Mouse (Mus musculus) R1 (cell line): ENCODE results near the gene Adgrg3.

Source experiments
- DNase-seq: peaks from one replicate; pipeline ENCODE4 v3.0.0-alpha.2; 2018; ENCODE audit warnings: low read depth, low spot score

Adgrg3 gene

DNA sequence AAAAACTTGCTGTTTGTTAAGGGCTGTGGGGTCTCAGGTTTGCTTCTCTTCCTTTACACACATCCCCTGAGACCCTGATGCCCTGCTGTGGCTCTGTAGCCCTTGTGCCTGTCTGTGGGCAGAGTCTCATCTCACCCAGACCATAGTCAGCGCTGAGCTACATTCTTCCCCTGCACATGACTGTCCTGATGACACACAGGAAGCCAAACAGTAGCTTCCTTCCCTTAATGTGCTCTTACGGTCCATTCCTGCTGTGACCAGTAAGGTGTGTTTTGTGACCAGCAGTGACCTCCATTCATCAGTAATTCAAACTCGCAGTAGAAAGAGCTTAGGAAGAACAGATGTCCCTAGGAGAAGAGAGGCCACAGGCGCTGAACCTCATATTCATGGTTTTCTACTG is 6.9 kb downstream of the Adgrg3 start:
- DNase-seq: no peak

DNA sequence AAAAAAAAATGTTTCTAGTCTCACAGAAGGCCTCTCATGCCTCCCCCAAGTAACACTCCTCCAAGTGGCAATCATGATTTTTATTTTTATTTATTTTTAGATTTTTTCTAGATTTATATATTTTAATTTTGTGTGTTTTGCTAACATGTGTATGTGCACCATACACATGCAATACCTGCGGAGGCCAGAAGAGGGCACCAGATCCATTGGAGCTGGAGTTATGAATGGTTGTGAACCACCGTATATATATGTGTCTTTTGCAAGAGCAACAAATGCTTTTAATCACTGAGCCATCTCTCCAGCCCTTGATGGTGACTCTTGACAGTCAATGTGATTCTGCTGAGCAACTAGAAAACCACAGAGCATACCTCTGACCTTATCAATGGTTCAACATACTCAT is 7.9 kb downstream of the Adgrg3 start:
- DNase-seq: peak; percentile 64

DNA sequence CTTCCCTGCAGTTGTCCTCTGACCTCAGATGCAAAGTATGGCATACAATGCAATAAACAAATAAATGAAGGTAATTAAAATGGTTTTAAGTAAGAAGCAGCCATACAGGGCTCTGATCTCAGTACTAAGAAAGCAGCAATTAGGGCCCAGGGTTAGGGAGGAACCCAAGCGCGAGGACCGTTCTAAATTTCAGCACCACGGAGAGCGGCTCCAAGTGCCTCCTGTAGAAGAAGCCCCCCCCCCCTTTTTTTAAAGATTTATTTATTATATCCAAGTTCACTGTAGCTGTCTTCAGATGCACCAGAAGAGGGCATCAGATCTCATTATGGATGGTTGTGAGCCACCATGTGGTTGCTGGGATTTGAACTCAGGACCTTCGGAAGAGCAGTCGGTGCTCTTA is 10.9 kb downstream of the Adgrg3 start:
- DNase-seq: peak; percentile 43

DNA sequence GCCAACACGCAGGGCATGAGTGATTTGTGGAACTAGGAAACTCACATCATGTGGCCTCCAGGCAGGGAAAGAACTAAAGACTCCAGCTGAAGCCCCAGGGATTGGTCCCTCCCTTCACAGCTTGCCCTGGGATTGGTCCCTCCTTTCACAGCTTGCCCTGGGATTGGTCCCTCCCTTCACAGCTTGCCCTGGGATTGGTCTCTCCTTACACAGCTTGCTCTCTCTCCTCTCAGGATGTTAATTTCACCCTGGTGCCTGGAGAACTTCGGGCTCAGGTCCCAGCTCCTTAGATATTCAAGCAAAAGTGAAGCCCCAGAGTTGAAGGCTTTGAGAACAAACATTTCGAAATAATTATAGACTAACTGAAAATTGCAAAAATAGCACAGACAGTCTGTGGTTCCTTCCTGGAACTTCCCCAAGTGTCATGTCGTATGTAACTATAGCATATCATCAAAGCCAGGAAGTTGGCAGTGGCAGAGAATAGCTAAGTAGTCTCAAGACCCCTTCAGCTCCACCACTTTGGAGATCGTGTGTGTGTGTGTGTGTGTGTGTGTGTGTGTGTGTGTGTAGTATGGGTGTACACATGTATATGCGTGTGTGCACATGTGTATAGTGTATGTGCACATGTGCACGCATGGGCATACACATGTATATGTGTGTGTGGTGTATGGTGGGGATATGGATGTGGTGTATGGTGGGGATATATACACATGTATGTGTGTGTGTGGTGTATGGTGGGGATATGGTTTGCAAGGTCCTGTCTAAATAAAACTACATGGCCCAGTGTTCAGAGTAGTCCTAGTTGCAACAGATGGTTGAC is 19.8 kb downstream of the Adgrg3 start:
- DNase-seq: peak; percentile 42

DNA sequence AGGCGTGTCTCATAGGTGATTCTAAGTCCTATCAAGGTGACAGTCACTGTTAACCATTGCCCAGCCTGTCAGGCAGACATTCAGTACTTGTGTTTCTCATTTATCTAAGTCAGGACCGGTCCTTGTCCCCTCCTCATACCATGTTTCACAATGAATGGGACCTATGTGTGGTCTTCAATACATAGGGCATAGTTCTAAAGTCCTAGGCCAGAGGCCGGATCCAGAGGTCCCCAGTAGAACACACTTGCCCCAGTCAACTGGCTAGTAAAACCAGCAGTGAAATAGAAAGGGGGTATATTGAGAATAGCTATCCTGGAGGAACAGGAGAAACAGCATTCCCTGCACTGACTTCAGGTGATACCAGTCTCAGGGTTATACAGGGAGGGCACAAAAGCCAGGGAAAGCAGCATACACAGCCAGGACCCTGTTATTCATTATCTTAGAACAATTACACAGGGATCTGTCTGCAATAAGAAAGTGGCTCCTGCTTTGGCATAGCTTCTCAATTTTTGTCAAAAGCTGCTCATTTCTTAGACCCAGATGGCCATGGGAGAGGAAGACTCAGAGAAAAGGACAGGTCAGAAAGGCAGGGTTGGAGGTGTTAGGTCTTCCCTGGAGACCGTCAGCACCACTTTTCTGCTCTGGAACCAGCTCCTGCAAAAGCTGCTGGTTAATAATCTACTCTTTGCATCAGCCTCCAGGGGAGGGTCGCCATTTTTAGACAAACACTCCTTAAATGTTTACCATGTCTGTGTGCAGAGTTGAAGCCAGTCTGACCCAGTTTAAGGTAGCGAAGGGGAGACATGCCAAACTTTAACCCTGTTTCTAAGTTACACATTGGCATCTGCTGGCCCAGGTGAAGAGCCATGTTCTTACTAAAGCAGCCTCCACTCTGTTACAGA is 24.6 kb downstream of the Adgrg3 start:
- no peak for DNase-seq

DNA sequence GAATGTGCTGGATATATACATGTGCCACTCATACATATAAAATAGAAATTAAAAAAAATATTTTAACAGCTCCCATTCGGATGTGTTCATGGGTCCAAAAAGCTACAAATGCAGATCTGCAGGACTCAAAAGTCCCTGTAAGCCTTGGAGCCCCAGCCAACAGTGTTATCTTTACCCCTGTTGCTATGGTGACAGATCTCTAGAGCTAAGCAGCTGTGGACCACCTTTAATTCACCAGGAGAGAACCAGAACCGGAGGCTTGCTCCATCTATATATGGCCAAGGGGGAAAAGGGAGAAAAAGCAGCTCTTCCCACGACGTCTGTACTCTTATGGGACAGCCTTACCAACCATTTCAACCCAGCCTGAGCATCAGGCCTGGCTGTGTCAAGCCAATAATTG is 27.3 kb downstream of the Adgrg3 start:
- DNase-seq: no peak

DNA sequence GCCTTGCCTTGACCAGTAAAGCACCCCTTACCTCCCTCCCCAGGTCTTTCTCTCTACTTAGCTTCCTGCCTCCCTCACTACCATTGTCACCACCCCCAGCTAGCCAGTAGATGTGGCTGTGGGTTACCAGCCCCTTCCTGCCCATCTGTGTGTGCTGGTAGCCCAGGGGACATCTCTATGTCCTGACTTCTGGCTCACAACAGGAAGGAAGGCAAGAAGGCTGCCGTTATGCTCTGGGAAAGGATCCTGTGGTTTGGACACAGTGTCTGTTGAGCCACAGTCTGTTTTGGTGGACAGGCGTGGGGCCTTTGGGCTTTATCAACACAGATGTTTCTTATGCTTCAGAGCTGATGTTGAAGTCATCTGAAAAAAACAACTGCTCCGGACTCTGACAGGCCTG is 29.5 kb downstream of the Adgrg3 start:
- no peak for DNase-seq

DNA sequence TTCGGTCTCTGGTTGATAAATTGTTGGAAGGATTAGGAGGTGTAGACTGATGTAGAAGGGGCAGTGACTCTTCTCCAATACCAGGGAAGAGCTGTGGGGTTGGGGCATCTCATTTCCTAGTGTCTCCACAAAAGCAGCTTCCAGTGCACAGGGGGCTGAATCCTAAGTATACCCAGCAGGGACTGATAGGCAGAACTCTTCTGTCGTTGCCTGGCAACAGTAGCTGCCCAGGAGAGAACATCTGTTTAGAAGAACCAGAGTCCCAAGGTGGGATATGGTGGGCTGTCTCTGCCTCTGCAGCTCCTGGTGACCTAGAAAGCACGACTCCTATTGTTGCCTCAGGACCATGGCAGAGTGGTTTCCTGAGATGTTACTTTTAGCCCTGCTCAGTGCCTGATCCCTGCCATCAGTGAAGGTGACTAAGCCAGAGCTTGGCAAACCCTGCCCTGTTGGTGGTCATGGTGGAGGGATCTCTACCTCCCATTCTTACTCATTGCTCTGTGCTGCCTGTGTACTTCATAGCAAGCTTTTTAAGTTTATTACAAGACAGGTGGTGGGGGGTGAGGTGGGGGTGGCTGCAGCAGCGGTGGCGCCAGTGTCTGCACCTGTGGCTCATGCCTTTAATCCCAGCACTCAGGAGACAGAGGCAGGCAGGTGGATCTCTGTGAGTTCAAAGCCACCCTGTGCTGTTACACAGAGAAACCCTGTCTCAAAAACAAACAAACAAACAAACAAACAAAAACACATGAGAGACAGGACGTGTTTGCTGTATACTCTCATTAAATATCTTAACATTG is 30.6 kb downstream of the Adgrg3 start:
- DNase-seq: no peak

DNA sequence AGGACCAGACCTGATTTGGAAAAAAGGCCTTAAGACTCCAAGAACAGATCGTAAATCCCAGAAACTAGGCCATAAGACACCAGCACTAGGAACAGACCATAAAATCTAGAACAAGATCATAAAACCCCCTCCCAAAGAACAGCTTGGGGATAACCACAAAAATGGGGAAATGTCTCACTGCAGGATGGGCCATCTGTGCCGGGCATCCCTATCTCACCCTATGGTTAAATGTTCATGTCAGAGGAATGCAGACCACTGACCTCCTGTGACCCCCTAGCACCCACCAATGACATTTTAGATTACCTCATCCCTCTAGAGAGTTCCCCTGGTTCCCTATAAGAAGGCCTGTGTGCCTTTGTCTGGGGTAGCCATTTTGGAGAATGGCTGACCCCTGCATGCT is 32.1 kb downstream of the Adgrg3 start:
- no peak for DNase-seq

DNA sequence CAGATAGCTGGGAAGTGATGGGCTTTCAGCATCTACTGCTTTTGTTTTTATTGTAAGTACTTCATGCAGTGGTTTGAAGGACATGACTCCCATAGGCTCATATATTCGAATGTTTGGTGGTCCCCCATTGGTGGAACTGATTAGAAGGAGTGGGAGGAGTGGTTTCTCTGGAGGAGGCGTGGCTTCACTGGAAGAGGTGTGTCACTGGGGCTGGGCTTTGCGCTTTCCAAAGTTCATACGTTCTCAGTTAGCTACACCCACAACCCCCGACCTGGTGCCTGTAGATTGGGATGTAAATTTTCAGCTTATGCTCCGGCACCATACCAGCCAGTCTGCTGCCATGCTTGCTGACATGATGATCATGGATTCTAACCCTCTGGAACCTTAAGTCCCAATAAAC is 36.9 kb downstream of the Adgrg3 start:
- DNase-seq: peak; percentile 81

DNA sequence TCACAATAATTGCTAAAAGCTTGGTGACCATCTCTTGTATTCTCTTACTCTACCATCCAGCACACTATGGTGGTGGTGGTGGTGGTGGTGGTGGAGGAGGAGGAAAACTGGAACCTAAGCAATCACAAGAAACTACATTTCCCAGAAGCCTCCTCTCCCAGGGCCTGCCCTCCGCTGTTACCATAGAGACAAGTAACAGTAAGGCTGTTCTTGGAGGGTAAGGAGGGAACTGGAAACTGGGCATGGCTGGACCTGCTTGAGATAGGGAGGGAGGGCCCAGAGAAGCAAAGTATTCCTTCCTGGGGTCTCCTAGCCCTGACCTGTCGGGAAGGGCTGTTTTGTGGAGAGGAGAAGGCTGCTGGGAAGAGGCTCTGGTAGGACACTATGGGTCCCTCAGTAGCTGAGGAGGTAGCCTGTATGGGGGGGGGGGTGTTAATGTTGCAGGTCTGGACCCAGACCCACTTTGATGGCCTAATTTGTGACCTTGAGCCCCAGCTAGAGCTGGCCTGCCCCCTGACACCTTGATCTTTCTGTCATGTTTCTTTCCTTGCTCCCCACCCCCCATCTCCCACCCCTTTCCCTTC is 37.5 kb downstream of the Adgrg3 start, which contains the start of gene Drc7:
Drc7 (plus strand) TSS at position 177 of the 584 bp plus-strand sequence.
- peak; percentile 89 for DNase-seq

DNA sequence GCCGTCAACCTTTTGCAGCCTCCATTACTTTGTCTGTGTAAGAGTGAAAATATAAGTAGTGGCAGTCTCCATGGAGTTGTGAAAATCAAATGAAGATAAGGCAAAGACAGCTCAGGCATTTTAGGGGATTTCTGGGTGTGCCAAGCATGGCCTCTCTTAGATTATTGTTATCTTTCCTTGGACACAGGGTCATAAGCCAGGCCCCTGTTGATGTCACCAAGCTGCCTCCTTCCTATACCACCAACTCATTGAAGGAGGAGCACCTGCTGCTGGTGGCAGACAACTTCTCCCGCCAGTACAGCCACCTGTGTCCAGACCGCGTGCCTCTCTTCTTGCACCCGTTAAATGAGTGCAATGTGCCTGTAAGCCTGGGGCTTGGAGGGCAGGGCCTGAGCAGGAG is 38.9 kb downstream of the Adgrg3 start:
- no peak for DNase-seq

DNA sequence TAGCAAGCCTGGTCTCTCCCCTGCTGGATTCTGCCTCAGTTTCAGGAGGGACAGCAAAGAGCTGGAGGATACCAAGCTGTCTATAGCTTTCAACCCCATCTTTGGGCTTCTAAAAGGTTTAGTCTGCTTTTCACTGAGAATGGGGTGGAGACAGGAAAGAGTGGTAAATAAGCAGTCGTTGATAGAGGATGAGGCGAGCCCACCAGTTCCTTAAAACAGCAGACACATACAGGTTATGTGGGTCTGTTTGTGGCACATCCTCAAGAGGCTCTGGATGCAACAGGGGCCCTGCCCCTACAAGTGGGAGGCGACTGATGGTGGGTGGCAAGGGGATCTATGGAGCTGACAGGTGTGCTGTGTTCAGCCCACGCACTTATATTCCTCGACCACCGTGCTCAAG is 41.2 kb downstream of the Adgrg3 start:
- no peak for DNase-seq

DNA sequence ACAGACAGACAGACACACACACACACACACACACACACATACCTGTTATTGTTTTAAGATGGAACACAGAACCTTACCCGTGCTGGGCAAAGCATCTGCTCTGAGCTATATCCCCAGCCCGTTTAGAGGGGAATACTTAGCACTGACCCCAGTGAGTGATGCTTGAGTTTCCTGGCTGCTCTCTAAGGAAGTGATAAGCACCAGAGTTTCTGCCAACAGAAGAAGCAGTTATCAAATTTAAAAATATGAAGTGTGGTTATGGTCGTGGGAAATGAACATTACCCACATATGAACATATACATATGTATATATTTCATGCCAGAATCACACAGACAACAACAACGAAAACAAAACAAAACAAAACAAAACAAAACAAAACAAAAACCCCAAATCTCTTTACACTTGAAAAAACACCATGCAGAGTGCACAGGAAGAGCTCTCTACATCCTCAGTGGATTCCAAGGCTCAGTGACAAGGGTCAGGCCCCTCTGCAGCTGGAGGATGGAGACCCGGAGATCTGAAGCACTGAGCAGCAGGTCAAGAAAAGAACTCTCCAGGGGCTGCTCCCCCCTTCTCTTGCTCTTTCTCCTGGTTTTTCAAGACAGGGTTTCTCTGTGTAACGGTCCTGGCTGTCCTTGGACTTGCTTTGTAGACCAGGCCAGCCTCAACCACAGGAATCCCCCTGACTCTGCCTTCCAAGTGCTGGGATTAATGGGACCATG is 42.5 kb downstream of the Adgrg3 start:
- no peak for DNase-seq

DNA sequence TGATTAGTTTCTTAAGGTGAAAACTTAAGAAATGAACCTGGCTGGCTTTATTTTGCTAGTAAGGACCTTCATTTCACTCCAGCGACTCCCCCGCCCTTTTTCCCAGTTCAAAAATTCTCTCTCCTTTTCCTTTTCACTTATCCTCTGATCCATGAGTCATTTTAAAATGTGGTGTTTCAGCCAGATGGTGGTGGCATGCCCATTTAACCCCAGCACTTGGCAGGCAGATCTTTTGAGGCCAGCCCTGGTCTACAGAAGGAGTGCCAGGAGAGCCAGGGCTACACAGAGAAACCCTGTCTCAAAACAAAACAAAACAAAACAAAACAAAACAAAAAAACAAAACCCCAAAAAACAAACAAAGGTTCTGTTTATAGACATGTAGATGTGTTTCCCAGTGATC is 47.0 kb downstream of the Adgrg3 start:
- no peak for DNase-seq

DNA sequence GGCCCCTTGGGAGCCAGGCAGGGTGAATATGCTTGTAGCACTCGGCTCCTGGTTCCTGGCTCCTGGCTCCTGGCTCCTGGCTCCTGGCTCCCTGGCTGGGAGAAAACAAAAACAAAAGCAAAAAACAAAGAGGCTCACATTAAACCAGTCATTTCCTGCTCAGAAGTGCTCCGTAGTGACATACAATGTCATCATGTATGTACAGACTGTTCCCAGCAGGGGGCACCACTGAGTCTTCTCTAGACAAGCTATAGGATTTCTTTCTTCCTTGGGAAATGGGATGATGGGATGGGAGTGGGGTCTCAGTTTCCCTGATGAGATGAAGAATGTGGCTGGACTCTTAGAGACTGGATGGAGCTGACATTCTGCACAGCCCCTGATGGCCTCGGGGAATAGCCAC is 50.1 kb downstream of the Adgrg3 start:
- peak; percentile 86 for DNase-seq

DNA sequence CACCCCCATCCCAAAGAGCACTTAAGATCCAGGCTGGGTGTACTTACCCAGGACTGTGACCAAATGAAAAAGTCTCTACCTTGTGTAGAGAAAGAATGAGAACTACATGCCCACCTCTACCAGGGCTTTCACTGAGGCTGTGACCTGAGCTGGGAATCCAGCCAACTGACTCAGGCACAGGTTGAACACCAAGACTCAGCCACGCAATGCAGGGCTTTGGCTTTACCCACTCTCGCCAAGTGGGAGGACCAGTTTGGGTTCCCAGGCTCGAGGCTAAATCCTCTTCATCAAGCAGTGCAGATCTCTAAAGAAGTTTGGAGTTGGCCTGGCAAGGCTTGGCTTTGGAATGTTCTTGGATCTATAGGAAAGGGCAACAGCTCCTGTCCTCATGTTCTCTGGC is 58.0 kb downstream of the Adgrg3 start:
- no peak for DNase-seq

DNA sequence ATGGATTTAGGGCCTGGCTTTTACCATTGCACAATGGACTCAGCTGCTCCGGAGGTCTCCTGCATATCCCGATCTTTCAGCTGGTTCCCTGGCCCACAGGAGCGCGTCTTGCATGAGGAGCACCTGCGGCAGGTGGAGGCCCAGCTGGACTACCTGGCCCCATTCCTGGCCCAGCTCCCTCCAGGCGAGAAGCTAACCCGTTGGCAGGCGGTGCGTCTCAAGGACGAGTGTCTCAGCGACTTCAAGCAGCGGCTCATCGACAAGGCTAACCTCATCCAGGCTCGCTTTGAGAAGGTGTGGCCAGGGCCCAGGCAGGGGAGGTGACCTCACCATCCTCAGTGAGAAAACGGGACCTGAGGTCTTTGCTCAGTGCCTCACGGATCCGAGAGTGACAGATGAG is 58.7 kb downstream of the Adgrg3 start:
- DNase-seq: no peak

DNA sequence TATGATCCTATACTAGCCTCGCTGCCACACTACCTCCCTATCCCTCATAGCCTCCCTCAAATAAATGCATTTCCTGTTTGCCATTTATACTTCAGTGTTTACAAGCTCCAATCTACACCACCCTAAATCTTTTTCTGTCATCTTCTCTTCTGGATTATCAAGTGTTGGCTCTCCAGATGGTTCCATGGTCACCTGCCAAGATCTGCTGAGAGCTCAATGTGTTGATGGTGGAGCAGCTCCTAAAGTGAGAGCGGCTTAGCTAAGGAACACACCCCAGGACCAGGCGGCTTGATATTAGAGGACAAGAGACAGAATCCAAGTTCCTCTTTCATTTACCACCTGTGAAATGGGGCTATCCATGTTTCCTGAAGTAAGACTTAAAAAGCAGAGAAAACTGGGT is 60.6 kb downstream of the Adgrg3 start:
- no peak for DNase-seq

DNA sequence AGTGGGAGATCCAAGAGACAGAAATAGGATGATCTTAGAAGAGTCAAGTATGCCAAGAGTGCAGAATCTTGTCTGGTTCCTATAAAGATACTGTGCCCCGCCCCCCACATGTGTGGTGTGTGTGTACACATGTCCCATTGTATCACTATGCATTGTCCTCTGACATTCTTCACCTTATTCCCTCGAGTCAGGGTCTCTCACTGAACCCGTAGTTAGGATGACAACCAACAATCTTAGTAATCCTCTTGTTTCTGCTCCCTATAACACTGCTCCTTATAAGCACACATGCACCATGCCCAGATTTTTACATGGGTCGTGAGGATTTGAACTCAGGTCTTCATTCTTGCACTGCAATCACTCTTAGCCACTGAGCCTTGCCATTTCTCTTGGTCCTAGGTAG is 61.8 kb downstream of the Adgrg3 start:
- no peak for DNase-seq
